Mouse (Mus musculus) hindbrain, postnatal 0 days (tissue): ENCODE results near the gene Gpr153. TPM values are rescaled to one million over a fixed set of nuclear protein-coding genes. Genes with fewer than 3 reads are reported as not detected.

Source experiments
- ATAC-seq: fragments of 200-750 bp; cut with Nextera tagmentation; 2 replicates; pipeline ENCODE4 v1.8.0; 2017; ENCODE audit warnings: mild to moderate bottlenecking, moderate TSS enrichment, moderate library complexity
- DNase-seq: peaks from one replicate; pipeline ENCODE4 v3.0.0-alpha.2; 2015; ENCODE audit warnings: low spot score
- H3K27ac ChIP-seq: fragments of 300-500 bp; sonication (generic); 2 replicates; pipeline ENCODE4 v1.5.1; 2014; ENCODE audit warnings: mild to moderate bottlenecking
- H3K27me3 ChIP-seq: fragments of 300-500 bp; sonication (generic); 2 replicates; pipeline ENCODE4 v1.6.1; 2014; ENCODE audit warnings: low read length, mixed read lengths; ENCODE audit not compliant: insufficient read depth
- H3K36me3 ChIP-seq: fragments of 300-500 bp; sonication (generic); 2 replicates; pipeline ENCODE4 v1.6.1; 2014; ENCODE audit warnings: low read length, mixed read lengths; ENCODE audit not compliant: insufficient read depth
- H3K4me1 ChIP-seq: fragments of 300-500 bp; sonication (generic); 2 replicates; pipeline ENCODE4 v1.6.1; 2014; ENCODE audit warnings: antibody characterized with exemption, low read length, mixed read lengths; ENCODE audit not compliant: insufficient read depth
- H3K4me2 ChIP-seq: fragments of 300-500 bp; sonication (generic); 2 replicates; pipeline ENCODE4 v1.6.1; 2014; ENCODE audit warnings: low read depth, mild to moderate bottlenecking, low read length, moderate library complexity, mixed read lengths
- H3K4me3 ChIP-seq: fragments of 300-500 bp; sonication (generic); 2 replicates; pipeline ENCODE4 v1.5.1; 2014; ENCODE audit warnings: low read length
- H3K9ac ChIP-seq: fragments of 300-500 bp; sonication (generic); replicated peaks from 2 replicates; pipeline ENCODE4 v1.6.1; 2014; ENCODE audit warnings: mild to moderate bottlenecking, low read length, moderate library complexity, mixed read lengths
- H3K9me3 ChIP-seq: fragments of 300-500 bp; sonication (generic); 2 replicates; pipeline ENCODE4 v1.6.1; 2016; ENCODE audit warnings: low read length, mixed read lengths
- CTCF ChIP-seq: IDR thresholded peaks from 2 replicates; pipeline ENCODE4 v1.5.1; 2016; ENCODE audit warnings: antibody characterized with exemption, control low read depth, low read depth
- WGBS: fragments of 180-500 bp; shearing (Covaris S2); extraction: QIAGEN DNeasy Blood & Tissue Kit; methylation state at CpG from one replicate; pipeline ENCODE4 v1.1.7; 2014; 5-methylcytosine and 5-hydroxymethylcytosine counted together
- polyA plus RNA-seq: library from polyadenylated mRNA; unstranded; fragments of >200 nt; fragmentation: Nextera tagmentation; extraction: Ambion mirVana; gene quantifications from 2 replicates; pipeline ENCODE4 v1.2.1, GENCODE M21; 2015
- total RNA-seq: library from RNA; depleted of rRNA; stranded (reverse); fragments of >200 nt; gene quantifications from 2 replicates; pipeline ENCODE4 v1.2.3, GENCODE M21; 2014; rRNA removed

The Gpr153 gene
- total and polyA plus RNA-seq, 2 experiments from 2014 or later = 19.0 to 167 TPM

GRCm38 (mm10) chr4:152328691-152329090, 54.7 kb downstream of the Gpr153 start:
- peaks cover 10% of the 10 kb centered on the region for H3K4me1 ChIP-seq
- H3K36me3 ChIP-seq = peaks cover 30% of the 10 kb centered on the region
- peak; percentile 59 for TF ChIP-seq CTCF

GRCm38 (mm10) chr4:152332952-152333351, 58.9 kb downstream of the Gpr153 start:
- H3K36me3 ChIP-seq = peaks cover 37% of the 10 kb centered on the region
- TF ChIP-seq CTCF = peak; percentile 99
- DNase-seq = peak; percentile 89
- H3K4me2 ChIP-seq = no peak overlapping the region
- H3K9ac ChIP-seq = no peak overlapping the region
- peak; percentile 81 for ATAC-seq
- 30% methylated on average over 2 of the region's 2 CpGs for WGBS
- H3K9me3 ChIP-seq = no peaks in the 10 kb centered on the region
- H3K4me3 ChIP-seq = no peak overlapping the region
- H3K27ac ChIP-seq = no peak overlapping the region
- no peaks in the 10 kb centered on the region for H3K27me3 ChIP-seq
- H3K4me1 ChIP-seq = no peaks in the 10 kb centered on the region

More at GRCm38 (mm10) chr4:152328691-152329090, 54.7 kb downstream of the Gpr153 start:
- H3K27ac ChIP-seq = no peak overlapping the region
- WGBS = 84% methylated on average over 6 of the region's 6 CpGs
- no peaks in the 10 kb centered on the region for H3K27me3 ChIP-seq
- DNase-seq = peak; percentile 45
- no peak for ATAC-seq
- no peak overlapping the region for H3K9ac ChIP-seq
- no peaks in the 10 kb centered on the region for H3K9me3 ChIP-seq
- no peak overlapping the region for H3K4me3 ChIP-seq
- no peak overlapping the region for H3K4me2 ChIP-seq

- ATAC-seq (no peak), DNase-seq (no peak)
- 84% methylated on average over 12 of the region's 12 CpGs for WGBS
- Histone ChIP-seq H3K4me3 (no peak overlapping the region), H3K27me3 (no peaks in the 10 kb centered on the region), H3K9ac (no peak overlapping the region), H3K27ac (no peak overlapping the region), H3K4me1 (no peaks in the 10 kb centered on the region), H3K4me2 (no peak overlapping the region), H3K36me3 (peaks cover 36% of the 10 kb centered on the region), H3K9me3 (no peaks in the 10 kb centered on the region)
- no peak for TF ChIP-seq CTCF
Observed at GRCm38 (mm10) chr4:152333587-152333986, 59.6 kb downstream of the Gpr153 start.

Other genes starting within 250 kb of the Gpr153 start
- 7.0 and 8.6 TPM in 2 replicates for gene Zbtb48, start 246.6 kb upstream of the Gpr153 start, total RNA-seq
- 10.7 and 16.2 TPM in 2 replicates for gene Zbtb48, start 246.6 kb upstream of the Gpr153 start, polyA plus RNA-seq
- gene Tas1r1, start 235.7 kb upstream of the Gpr153 start, total RNA-seq = 0.42 and 0.93 TPM in 2 replicates
- gene Tas1r1, start 235.7 kb upstream of the Gpr153 start, polyA plus RNA-seq = 1.7 TPM in 2 replicates
- 33.0 and 39.4 TPM in 2 replicates for gene Nol9, start 234.9 kb upstream of the Gpr153 start, total RNA-seq
- 17.1 and 17.9 TPM in 2 replicates for gene Nol9, start 234.9 kb upstream of the Gpr153 start, polyA plus RNA-seq
- gene Plekhg5, start 201.7 kb upstream of the Gpr153 start, total RNA-seq = 20.7 and 21.0 TPM in 2 replicates
- 13.1 and 13.3 TPM in 2 replicates for gene Plekhg5, start 201.7 kb upstream of the Gpr153 start, polyA plus RNA-seq
- 0.22 and 1.6 TPM in 2 replicates for gene Tnfrsf25, start 158.3 kb upstream of the Gpr153 start, total RNA-seq
- gene Tnfrsf25, start 158.3 kb upstream of the Gpr153 start, polyA plus RNA-seq = 0.48 and 0.62 TPM in 2 replicates
- 0.47 and 1.4 TPM in 2 replicates for gene Espn, start 121.9 kb upstream of the Gpr153 start, total RNA-seq
- gene Espn, start 121.9 kb upstream of the Gpr153 start, polyA plus RNA-seq = 0.71 and 0.79 TPM in 2 replicates
- gene Hes2, start 115.4 kb upstream of the Gpr153 start, total RNA-seq = not detected in 2 replicates
- not detected in 2 replicates for gene Hes2, start 115.4 kb upstream of the Gpr153 start, polyA plus RNA-seq
- 249 and 259 TPM in 2 replicates for gene Acot7, start 96.1 kb upstream of the Gpr153 start, total RNA-seq
- 455 and 488 TPM in 2 replicates for gene Acot7, start 96.1 kb upstream of the Gpr153 start, polyA plus RNA-seq
- gene Hes3, start 17.4 kb downstream of the Gpr153 start, total RNA-seq = 0.26 and 0.40 TPM in 2 replicates
- gene Hes3, start 17.4 kb downstream of the Gpr153 start, polyA plus RNA-seq = 0.15 and 0.19 TPM in 2 replicates
- 35.3 and 42.6 TPM in 2 replicates for gene Icmt, start 23.0 kb downstream of the Gpr153 start, total RNA-seq
- 15.9 and 16.4 TPM in 2 replicates for gene Icmt, start 23.0 kb downstream of the Gpr153 start, polyA plus RNA-seq
- gene Rnf207, start 44.8 kb downstream of the Gpr153 start, total RNA-seq = 5.7 and 7.7 TPM in 2 replicates
- 6.6 and 6.9 TPM in 2 replicates for gene Rnf207, start 44.8 kb downstream of the Gpr153 start, polyA plus RNA-seq
- gene Rpl22, start 51.5 kb downstream of the Gpr153 start, total RNA-seq = 164 and 185 TPM in 2 replicates
- 156 and 176 TPM in 2 replicates for gene Rpl22, start 51.5 kb downstream of the Gpr153 start, polyA plus RNA-seq
- 60.1 and 61.2 TPM in 2 replicates for gene Chd5, start 64.4 kb downstream of the Gpr153 start, total RNA-seq
- 65.6 and 69.7 TPM in 2 replicates for gene Chd5, start 64.4 kb downstream of the Gpr153 start, polyA plus RNA-seq
- gene Nphp4, start 202.5 kb downstream of the Gpr153 start, total RNA-seq = 8.7 and 10.4 TPM in 2 replicates
- gene Nphp4, start 202.5 kb downstream of the Gpr153 start, polyA plus RNA-seq = 3.9 and 4.0 TPM in 2 replicates
- gene Kcnab2, start 203.6 kb downstream of the Gpr153 start, total RNA-seq = 54.0 and 55.6 TPM in 2 replicates
- 30.8 and 33.2 TPM in 2 replicates for gene Kcnab2, start 203.6 kb downstream of the Gpr153 start, polyA plus RNA-seq